Mouse (Mus musculus) ES-Bruce4 (cell line): Measurements from ENCODE around the gene Olfr982.

Experiments
- CTCF ChIP-seq: IDR thresholded peaks from one replicate; pipeline ENCODE4 v1.8.1; 2011; ENCODE audit warnings: low read depth, low read length
- EP300 ChIP-seq: IDR thresholded peaks from 2 replicates; pipeline ENCODE4 v1.6.1; 2011; ENCODE audit warnings: low read depth, low read length; ENCODE audit not compliant: insufficient read depth
- POLR2A ChIP-seq: IDR thresholded peaks from one replicate; pipeline ENCODE4 v1.8.1; 2011; ENCODE audit warnings: low read length; ENCODE audit not compliant: insufficient read depth

GRCm38 (mm10) chr9:40116645-40117286, 43.1 kb downstream of the Olfr982 start:
- TF ChIP-seq CTCF (no peak), EP300 (no peak), POLR2A (no peak)
